Mouse (Mus musculus) embryo, embryonic 10.5 days (tissue): ENCODE measurements at regions not wholly inside any gene's neighbourhood (a gene's known extent, or its start where the extent isn't known, plus 50 kb on each side); places are given as distances from the start of the nearest gene placed in this dataset.

Experiments used
- DNase-seq: peaks from one replicate; pipeline ENCODE4 v3.0.0-alpha.2; 2015; ENCODE audit warnings: low spot score

DNA sequence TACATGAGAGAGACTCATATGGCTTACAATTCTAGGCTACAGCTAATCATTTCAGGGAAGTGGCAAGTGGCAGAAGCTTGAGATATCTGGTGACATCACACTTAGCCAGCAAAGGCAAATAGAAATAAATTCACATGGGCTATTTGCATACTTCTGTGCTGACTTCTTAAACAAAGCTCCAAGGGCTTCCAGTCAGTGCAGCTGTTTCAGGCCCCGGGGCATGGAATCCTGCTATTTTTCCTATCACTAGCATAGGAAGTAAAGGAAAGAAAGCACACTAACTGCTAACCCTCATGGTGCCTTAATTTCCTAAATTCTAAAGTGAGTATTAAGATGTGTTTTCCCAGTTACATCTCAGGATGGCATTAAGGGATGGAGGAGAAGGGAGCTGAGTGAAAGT lies 140.6 kb upstream of the Marcks start:
- no peak for DNase-seq

- DNase-seq: no peak
Measured at GRCm38 (mm10) chr10:37275857-37276256, 137.1 kb upstream of the Marcks start.

DNA sequence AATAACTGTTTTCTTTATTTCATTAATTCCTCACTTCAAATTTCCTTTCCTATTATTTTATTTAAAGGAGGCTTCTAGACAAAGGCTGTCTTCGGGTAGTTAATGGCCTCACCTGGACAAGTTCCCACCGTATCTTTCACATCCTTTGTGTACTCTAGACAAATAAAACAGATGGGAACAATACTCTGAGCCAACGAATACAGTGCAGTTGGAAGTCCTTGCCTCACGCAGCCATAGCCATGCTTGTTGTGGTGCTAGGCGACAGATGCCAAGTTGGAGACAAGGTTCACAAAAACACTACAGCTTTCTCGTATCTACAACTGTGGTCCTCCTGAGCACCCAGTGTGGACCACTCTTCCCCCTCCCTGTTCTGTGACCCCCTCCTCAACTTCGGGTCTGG lies 136.6 kb upstream of the Marcks start:
- no peak for DNase-seq

GRCm38 (mm10) chr10:37271967-37272366 lies 133.2 kb upstream of the Marcks start:
- DNase-seq: no peak

- DNase-seq: no peak
Measured at GRCm38 (mm10) chr10:37270236-37271000, 131.7 kb upstream of the Marcks start.

DNA sequence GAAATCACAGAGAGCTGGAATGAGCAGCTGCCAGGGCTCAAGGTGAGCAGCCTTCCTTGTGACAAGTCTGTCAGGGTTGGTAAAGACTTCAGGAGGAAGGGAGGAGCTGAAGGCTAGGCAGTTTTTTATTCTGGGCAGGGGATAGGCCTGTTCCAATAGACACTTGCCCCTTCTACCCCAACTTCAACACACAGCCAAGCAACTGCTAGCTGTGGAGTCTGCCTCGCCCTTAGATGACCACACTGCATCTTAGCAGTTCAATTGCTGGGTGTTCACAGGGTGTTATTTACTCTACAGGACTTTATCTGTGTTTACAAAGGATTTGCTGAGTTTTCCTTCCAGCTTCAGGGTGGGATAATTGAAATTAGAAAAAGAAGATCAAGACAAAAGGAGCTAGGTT lies 128.2 kb upstream of the Marcks start:
- no peak for DNase-seq

DNA sequence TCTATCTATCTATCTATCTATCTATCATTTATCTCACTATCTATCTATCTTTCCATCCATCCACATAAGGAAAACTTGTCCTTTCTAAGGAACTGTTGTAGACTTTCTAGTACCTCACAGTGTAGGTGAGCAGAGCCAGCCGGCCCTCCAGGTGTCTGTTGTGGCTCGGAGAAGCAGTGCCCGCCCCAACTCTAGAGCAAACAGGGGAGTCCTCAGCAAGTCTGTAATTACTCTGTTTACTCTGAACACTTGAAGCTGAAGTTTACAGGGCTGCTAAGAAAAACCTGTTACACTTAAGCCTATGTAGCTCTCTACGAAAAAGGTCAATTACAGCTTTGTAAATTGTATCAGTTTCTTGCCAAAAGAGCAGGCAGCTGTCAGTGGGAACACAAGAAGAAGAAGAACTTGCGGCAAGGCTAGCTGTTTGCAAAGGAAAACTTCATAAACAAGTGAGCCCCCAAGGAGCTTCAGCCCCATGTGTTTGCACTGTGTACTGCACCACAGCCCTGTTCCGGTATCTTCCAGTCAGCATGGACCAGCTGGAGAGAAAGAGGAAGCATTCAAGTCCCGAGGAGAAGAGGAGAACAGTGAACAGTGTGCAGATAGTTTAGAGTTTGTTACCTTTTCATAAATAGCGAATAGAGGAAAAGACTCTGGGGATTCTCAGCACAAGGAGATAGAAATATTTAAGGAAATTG lies 122.2 kb upstream of the Marcks start:
- DNase-seq: no peak

DNA sequence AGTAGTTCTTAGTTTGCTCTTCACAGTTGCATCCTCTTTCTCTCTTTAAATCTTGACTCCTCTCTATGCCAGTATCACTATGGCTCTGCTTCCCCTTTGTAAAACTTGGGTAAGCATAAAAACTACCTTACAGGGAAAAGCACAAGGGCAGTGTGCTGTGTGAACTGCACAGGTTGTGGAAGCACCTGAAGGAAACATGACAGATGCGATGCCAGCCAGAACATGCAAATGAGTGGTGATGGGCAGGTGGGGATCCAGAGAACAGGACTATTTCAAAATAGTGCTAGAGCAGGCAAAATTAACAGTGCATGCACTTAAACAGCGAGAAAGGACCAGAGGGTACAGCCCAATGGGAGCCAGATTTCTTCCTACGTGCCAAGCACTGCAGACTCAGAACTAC lies 120.5 kb upstream of the Marcks start:
- no peak for DNase-seq

GRCm38 (mm10) chr10:37257544-37257943 lies 118.8 kb upstream of the Marcks start:
- DNase-seq: no peak

- peak; percentile 28 for DNase-seq
Measured at GRCm38 (mm10) chr10:37250934-37251521, 112.3 kb upstream of the Marcks start.

DNA sequence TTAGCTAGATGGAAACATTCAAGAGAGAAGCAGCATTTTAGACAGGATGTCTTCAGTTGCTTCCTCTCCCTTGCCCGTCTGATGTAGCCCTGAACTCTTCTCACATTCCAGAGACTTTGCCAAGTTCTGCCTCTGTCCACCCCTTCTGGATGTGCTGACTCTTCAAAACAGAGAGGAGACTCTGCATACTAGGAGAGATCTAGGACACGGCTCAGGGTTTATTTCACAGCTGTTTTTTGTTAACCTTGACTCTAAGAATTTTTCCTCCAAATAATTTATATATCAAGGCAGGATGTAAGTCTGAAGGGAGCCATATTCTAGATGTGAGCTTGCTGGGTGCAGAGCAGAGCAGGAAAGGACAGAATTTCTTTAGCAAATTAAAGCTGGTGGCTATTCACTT lies 111.4 kb upstream of the Marcks start:
- no peak for DNase-seq

GRCm38 (mm10) chr10:37249511-37249910 lies 110.8 kb upstream of the Marcks start:
- no peak for DNase-seq

GRCm38 (mm10) chr10:37247121-37247520 lies 108.4 kb upstream of the Marcks start:
- no peak for DNase-seq

DNA sequence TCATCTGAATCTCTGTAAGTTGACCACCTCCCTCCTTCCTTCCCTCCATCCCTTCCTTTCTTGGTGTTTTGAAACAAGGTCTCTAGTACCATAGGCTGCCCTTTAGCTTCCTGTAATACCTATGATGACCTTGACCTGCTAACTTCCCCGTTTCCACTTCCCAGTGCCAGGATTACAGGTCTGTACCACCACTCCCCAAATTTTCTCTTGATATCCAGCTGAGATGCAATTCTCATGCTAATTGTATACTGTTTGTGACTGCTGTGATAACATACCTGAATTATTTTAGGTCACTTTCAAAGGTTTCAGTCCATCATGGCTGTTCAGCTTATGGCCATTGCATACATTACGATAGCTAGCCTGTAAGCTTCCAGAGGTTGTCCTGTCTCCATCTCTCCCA lies 104.4 kb upstream of the Marcks start:
- no peak for DNase-seq

DNA sequence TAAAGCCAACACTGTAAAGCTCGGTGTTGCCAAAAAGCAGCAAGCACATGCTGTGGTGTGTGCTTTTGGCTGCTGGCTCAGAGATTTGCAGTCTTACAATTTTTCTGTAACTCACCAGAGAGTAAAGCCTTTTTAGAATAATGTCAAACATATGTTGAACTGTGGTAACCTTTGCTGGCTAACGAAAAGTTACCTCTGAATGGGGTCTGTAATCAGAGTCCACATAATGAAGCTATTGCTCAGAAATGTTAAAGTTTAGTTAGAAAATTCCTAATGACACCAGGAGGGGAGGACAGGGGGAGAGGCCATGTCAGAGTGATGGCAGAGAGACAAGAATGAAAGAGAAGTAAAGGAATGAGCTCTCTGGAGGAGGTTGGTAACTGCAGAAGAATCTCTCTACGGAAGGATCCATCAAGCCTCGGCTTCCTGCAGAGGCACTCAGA lies 103.1 kb upstream of the Marcks start:
- peak; percentile 38 for DNase-seq

DNA sequence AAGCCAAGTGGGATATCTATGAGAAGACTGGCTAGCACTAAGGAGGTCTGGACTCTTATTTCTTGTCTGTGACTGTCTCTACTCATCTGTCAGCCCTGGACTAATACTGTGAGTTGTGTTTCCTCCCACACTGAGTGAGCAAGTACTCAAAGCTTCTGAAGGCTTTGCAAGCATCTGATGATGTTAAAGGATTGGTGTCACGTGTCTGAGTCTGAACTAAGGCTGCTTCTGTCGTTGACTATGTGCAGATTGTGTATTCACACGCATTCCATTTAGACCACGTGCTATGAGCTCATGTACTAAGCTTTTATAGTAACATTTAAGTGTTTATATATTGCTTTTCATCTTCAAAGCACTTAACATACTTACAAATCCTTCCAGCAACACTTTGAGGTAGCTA lies 101.9 kb upstream of the Marcks start:
- no peak for DNase-seq

- no peak for DNase-seq
Measured at GRCm38 (mm10) chr10:37240201-37240600, 101.5 kb upstream of the Marcks start.

DNA sequence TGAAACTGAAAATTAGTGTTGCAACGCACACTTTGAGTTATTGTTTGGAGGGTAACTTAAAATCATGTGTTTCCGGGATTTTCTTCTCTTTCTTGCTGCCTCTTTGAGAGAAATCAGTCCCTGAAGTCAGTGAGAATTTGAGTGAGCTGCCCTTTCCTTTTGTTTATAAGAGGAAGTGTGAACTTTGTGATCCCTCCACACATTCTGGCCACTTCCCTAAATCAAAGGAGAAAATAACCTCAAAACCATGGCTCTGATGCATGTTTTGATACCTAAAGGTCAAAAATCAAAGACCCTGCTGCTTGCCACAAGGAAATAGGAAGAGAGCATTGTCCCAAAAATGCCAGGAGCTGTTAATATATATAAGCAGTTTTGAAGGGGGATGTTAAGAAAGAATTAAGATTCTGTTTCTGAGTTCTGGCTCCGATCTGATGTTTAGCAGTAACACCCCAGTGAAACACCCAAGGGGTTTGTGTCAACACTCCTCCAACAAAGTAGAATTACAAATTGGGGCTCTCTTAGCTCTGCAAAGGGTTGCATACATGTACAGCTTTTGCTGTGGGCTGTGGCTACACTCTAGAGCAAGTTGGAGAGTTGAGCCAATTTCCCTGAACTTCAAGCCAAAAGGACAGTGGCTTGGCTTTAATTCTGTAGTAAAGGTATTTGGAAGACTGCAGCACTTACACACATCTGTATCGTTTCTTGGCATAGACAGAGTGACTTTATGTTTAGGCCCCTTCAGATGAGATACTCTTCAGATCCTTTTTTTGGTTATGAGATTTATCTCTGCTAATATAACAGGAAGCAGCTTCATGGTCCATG lies 97.5 kb upstream of the Marcks start:
- no peak for DNase-seq

DNA sequence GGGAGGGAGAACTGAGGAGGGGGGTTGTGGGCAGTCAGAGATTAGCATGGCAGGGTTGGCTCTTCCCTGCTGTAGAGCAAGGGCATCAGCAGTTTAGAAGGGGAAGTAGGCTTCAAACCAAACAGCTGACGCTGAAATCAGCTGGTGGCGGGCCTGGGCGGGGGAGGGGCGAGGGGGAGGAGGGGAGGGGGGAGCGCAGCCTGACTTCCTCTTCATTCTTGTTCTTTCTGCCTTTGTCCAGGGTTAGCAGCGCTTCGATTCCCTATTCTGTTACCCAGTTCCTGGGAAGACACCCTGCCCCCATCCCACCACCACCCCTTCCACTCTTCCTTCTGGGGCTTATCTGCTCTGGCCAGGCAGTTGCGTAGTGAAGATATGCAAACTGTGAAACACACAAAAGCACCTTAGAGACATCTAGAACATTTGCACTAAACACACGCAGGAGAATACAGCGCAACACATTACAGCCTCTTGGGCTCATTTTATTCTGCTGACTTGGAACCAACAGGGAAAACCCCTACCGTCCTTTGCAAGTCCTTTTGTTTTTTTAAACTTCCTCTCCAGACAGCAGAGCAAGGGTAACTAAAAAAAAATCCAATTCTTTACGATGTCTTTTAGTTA lies 93.3 kb upstream of the Marcks start:
- DNase-seq: peak; percentile 64

DNA sequence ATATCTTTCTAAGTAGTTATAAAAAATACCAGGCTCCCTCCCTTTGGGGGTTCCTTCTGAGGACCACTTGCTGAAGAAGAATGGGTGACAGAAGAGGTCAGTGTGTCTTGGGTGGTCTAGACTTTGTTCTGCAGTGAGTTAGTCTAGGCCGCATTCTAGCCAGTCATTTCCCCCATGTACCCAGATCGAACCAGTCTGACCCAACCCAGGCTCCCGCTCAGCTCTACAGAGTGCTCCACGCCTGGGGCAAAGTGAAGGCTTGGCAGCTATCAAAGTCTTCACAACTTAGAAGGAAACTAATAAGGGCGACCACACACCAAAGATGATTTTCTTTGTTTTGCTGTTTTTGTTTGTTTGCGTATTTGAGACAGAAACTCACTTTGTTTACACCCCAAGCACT lies 92.4 kb upstream of the Marcks start:
- DNase-seq: no peak

GRCm38 (mm10) chr10:37227889-37228288 lies 89.2 kb upstream of the Marcks start:
- no peak for DNase-seq

DNA sequence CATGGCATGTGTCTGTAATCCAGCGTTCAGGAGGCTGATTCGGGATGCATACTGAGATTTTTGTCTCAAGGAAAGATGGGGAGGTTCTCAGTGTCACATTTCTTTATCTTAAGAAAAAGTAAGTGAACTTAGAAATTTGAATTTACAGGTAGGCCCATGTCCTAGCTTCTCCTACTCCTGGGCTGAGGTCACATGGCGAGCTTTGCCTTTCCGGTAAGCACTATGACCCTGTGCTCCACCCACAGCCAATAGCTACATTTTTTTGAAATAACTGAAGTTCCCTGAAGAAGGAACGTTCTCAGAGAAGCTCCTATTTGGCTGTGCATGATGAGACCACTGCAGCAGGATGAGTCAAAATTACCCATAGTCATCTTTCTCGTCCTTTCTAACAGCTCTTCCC lies 83.0 kb upstream of the Marcks start:
- DNase-seq: no peak
